Comparison of ENCODE assay signal across 8 mouse cellular contexts in the genomic region with DNA sequence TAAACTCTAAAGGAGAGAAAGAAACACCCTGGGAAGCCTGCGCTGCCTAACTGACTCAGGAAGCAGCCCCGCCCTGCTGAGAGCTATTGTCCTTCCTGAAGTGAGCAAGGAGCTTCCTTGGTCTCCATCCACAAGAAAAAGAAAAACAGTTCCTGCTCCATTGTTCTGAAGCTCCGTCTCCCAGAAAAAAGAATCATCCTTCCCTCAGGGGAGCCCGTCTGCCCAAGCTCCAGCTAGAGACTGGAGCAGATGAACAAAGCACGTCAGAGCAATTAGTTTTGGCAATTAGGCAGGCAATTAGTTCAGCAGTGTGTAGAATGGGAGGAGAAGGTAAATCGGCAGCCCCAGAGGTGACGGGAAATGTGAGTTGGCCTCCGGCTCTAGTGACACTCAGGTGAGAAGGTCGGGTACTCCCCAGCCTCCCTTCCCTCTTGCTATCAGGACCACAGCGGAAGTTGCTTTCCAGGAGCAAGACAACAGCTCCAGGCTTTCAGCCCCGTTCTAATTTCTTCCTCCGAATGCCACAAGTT. TPM values are rescaled to one million over a fixed set of nuclear protein-coding genes. Genes with fewer than 3 reads are reported as not detected.
DNase-seq lines count a peak whose midpoint lies in the region; ATAC-seq and TF ChIP-seq lines count a peak whose summit lies in the region.

No protein-coding gene starts in this region.

- H3K4me2 ChIP-seq in lung, embryonic 15.5 days: peak overlapping the region; percentile 56
- peak overlapping the region; percentile 45 for H3K4me2 ChIP-seq in stomach, embryonic 14.5 days (replicated peaks; ENCODE audit: low read depth, low read length)

- peak; percentile 16; the same call in 1 of the 2 replicates for ATAC-seq in lung, embryonic 15.5 days (ENCODE audit: borderline replicate concordance, extremely low read depth, low FRiP score, low TSS enrichment)
- ATAC-seq in stomach, embryonic 14.5 days (ENCODE audit: insufficient number of reproducible peaks, insufficient read depth, low FRiP score, low read depth): no peak
- ATAC-seq in monocyte, adult 5-6 weeks (replicated peaks; ENCODE audit: insufficient number of reproducible peaks, low FRiP score, low TSS enrichment, poor library complexity, severe bottlenecking): no peak

- 13% methylated on average over 12 of the region's 12 CpGs for WGBS in heart, adult 2 months
- 8% methylated on average over 12 of the region's 12 CpGs for WGBS in kidney, adult 2 months
- WGBS in lung, embryonic 15.5 days: 8% methylated on average over 12 of the region's 12 CpGs
- WGBS in stomach, embryonic 14.5 days: 8% methylated on average over 12 of the region's 12 CpGs

- H3K27me3 ChIP-seq in MEL (ENCODE audit: control insufficient read depth in 1 of 2, insufficient read depth in 2 of 2, low read length in 2 of 2): no peaks in the 10 kb centered on the region
- no peaks in the 10 kb centered on the region for H3K27me3 ChIP-seq in heart, adult 2 months (ENCODE audit: control insufficient read depth, insufficient read depth, low read length)
- no peaks in the 10 kb centered on the region for H3K27me3 ChIP-seq in kidney, adult 2 months (replicated peaks; ENCODE audit: control insufficient read depth, insufficient read depth, low read length)
- H3K27me3 ChIP-seq in lung, embryonic 15.5 days: no peaks in the 10 kb centered on the region
- H3K27me3 ChIP-seq in stomach, embryonic 14.5 days (ENCODE audit: control insufficient read depth, insufficient read depth, low read length): no peaks in the 10 kb centered on the region

- DNase-seq in CD4-positive helper T cell, adult 2 months (ENCODE audit: low read depth, low spot score): peak; percentile 32
- peak; percentile 52 for DNase-seq in MEL (ENCODE audit: low read depth, low spot score)
- DNase-seq in heart, adult 2 months: peak; percentile 32 to 45
- DNase-seq in kidney, adult 2 months: peak; percentile 55
- no peak for DNase-seq in adrenal gland, postnatal 25 days

- H3K79me2 ChIP-seq in MEL (ENCODE audit: control insufficient read depth, insufficient read depth, low read length, poor library complexity): no peaks in the 10 kb centered on the region; the same call in 1 of the 2 replicates
- no peaks in the 10 kb centered on the region for H3K79me2 ChIP-seq in heart, adult 2 months (replicated peaks; ENCODE audit: control insufficient read depth, insufficient read depth, low read length)

- intact Hi-C loops in heart, adult 2 months (cut with DNase I): loop anchor here (5.0 kb wide), 3 partner anchors 53 to 107 kb away; a partner anchor contains a TSS

- H3K4me3 ChIP-seq in MEL (ENCODE audit: control insufficient read depth in 1 of 2, insufficient read depth in 1 of 2, low read depth in 2 of 2, low read length in 2 of 2): peak overlapping the region; percentile 34 to 52
- peak overlapping the region; percentile 29; the same call in 1 of the 2 replicates for H3K4me3 ChIP-seq in heart, adult 2 months
- H3K4me3 ChIP-seq in kidney, adult 2 months (ENCODE audit: insufficient read depth, low read depth, low read length): peak overlapping the region; percentile 31; the same call in 1 of the 2 replicates
- H3K4me3 ChIP-seq in lung, embryonic 15.5 days: peak overlapping the region; percentile 20
- H3K4me3 ChIP-seq in stomach, embryonic 14.5 days (ENCODE audit: low read depth, low read length): peak overlapping the region; percentile 12; the same call in 1 of the 2 replicates

- H3K27ac ChIP-seq in MEL (ENCODE audit: control insufficient read depth, low read depth, low read length): peak overlapping the region; percentile 48
- H3K27ac ChIP-seq in heart, adult 2 months: peak overlapping the region; percentile 52
- H3K27ac ChIP-seq in kidney, adult 2 months (ENCODE audit: insufficient read depth, low read depth, low read length): peak overlapping the region; percentile 53; the same call in 1 of the 2 replicates
- no peak overlapping the region for H3K27ac ChIP-seq in lung, embryonic 15.5 days
- no peak overlapping the region for H3K27ac ChIP-seq in stomach, embryonic 14.5 days (ENCODE audit: low read length)

- TF ChIP-seq CTCF in MEL (IDR thresholded peaks at IDR 0.05 in 2 of 3, conservative IDR thresholded peaks at IDR 0.05 in 1 of 3; ENCODE audit: control insufficient read depth in 1 of 3, insufficient read depth in 1 of 3, low read depth in 2 of 3, low read length in 3 of 3, poor library complexity in 1 of 3, severe bottlenecking in 1 of 3): no peak
- no peak for TF ChIP-seq CTCF in heart, adult 2 months (IDR thresholded peaks at IDR 0.05)
- TF ChIP-seq CTCF in kidney, adult 2 months (conservative IDR thresholded peaks at IDR 0.05; ENCODE audit: insufficient read depth, insufficient read length, low read depth, low read length): no peak

- peaks cover 15 to 46% of the 10 kb centered on the region in 2 experiments for H3K4me1 ChIP-seq in MEL (ENCODE audit: control insufficient read depth in 1 of 2, insufficient read depth in 2 of 2, low read length in 2 of 2)
- H3K4me1 ChIP-seq in heart, adult 2 months (ENCODE audit: control insufficient read depth, insufficient read depth, low read length): peaks cover 4% of the 10 kb centered on the region
- no peaks in the 10 kb centered on the region for H3K4me1 ChIP-seq in kidney, adult 2 months (ENCODE audit: control insufficient read depth, insufficient read depth, low read length)
- H3K4me1 ChIP-seq in lung, embryonic 15.5 days: peaks cover 27% of the 10 kb centered on the region
- no peaks in the 10 kb centered on the region for H3K4me1 ChIP-seq in stomach, embryonic 14.5 days (ENCODE audit: control insufficient read depth, insufficient read depth, low read length)

- no peaks in the 10 kb centered on the region for H3K9me3 ChIP-seq in MEL (replicated peaks; ENCODE audit: insufficient read depth, low read length)
- no peaks in the 10 kb centered on the region for H3K9me3 ChIP-seq in lung, embryonic 15.5 days
- H3K9me3 ChIP-seq in stomach, embryonic 14.5 days (ENCODE audit: control insufficient read depth, low read depth, low read length): no peaks in the 10 kb centered on the region

- TF ChIP-seq RAD21 in MEL (IDR thresholded peaks at IDR 0.05; ENCODE audit: low read depth, low read length): no peak

- peak overlapping the region; percentile 61 for H3K9ac ChIP-seq in MEL (ENCODE audit: control insufficient read depth, low read depth, low read length, poor library complexity, severe bottlenecking)
- H3K9ac ChIP-seq in heart, adult 2 months (ENCODE audit: low read depth, low read length): no peak overlapping the region
- 0 out of 2 replicates have a peak overlapping the region, but pooled peaks have one; percentile 2 for H3K9ac ChIP-seq in lung, embryonic 15.5 days
- H3K9ac ChIP-seq in stomach, embryonic 14.5 days (replicated peaks; ENCODE audit: low read depth, low read length): no peak overlapping the region

- TF ChIP-seq EP300 in MEL (IDR thresholded peaks at IDR 0.05; ENCODE audit: low read depth in 1 of 2, low read length in 2 of 2): peak in 1 of 2 experiments; percentile 40; a peak in 1 of 4 replicates
- TF ChIP-seq EP300 in heart, adult 2 months (IDR thresholded peaks at IDR 0.05; ENCODE audit: insufficient read depth, low read depth, low read length): no peak

- TF ChIP-seq POLR2A in MEL (IDR thresholded peaks at IDR 0.05; ENCODE audit: control insufficient read depth in 1 of 2, insufficient read depth in 1 of 2, low read depth in 1 of 2, low read length in 2 of 2, poor library complexity in 1 of 2): no peak
- no peak for TF ChIP-seq POLR2A in heart, adult 2 months (IDR thresholded peaks at IDR 0.05; ENCODE audit: insufficient read depth, low read depth, low read length)
- TF ChIP-seq POLR2A in kidney, adult 2 months (IDR thresholded peaks at IDR 0.05; ENCODE audit: low read depth, low read length): no peak

- H3K36me3 ChIP-seq in MEL (ENCODE audit: control insufficient read depth in 1 of 2, insufficient read depth in 2 of 2, low read length in 2 of 2): peaks cover 0 to 52% of the 10 kb centered on the region in 2 experiments; a peak in 2 of 4 replicates
- 0 out of 2 replicates have a peak, but pooled peaks cover 2% of the 10 kb centered on the region for H3K36me3 ChIP-seq in heart, adult 2 months (ENCODE audit: control insufficient read depth, insufficient read depth, low read length)
- H3K36me3 ChIP-seq in kidney, adult 2 months (ENCODE audit: control insufficient read depth, insufficient read depth, low read length): no peaks in the 10 kb centered on the region
- H3K36me3 ChIP-seq in lung, embryonic 15.5 days: no peaks in the 10 kb centered on the region
- no peaks in the 10 kb centered on the region for H3K36me3 ChIP-seq in stomach, embryonic 14.5 days (ENCODE audit: control insufficient read depth, insufficient read depth, low read length)

TF ChIP-seq in MEL, 35 proteins besides CTCF, POLR2A, EP300 and RAD21 (continues in another document):
- TF ChIP-seq TAL1 (IDR thresholded peaks at IDR 0.05; ENCODE audit: low read length): no peak
- no peak for TF ChIP-seq USF2 (IDR thresholded peaks at IDR 0.05; ENCODE audit: borderline replicate concordance in 1 of 2, insufficient read depth in 1 of 2, low read depth in 1 of 2, low read length in 2 of 2)
- no peak for TF ChIP-seq ZMIZ1 (IDR thresholded peaks at IDR 0.05; ENCODE audit: low read depth, low read length)
- no peak for TF ChIP-seq ZNF384 (IDR thresholded peaks at IDR 0.05; ENCODE audit: low read depth, low read length)
- TF ChIP-seq E2F4 (IDR thresholded peaks at IDR 0.05; ENCODE audit: borderline replicate concordance, low read depth, low read length): no peak
- no peak for TF ChIP-seq CHD1 (IDR thresholded peaks at IDR 0.05; ENCODE audit: low read depth, low read length)
- TF ChIP-seq SIN3A (IDR thresholded peaks at IDR 0.05; ENCODE audit: low read length): 0 out of 2 replicates have a peak, but pooled peaks have one; percentile 29
- no peak for TF ChIP-seq TBP (IDR thresholded peaks at IDR 0.05; ENCODE audit: low read depth, low read length)
- no peak for TF ChIP-seq HCFC1 (IDR thresholded peaks at IDR 0.05; ENCODE audit: low read depth, low read length)
- peak; percentile 6; the same call in 1 of the 2 replicates for TF ChIP-seq ELF1 (IDR thresholded peaks at IDR 0.05; ENCODE audit: low read depth, low read length)
- TF ChIP-seq MAZ (IDR thresholded peaks at IDR 0.05; ENCODE audit: low read depth, low read length): peak; percentile 67; the same call in 1 of the 2 replicates

RNA-seq across cellular contexts. Expression of a gene that starts 3.7 kb away (rescaled TPM):
- 57.5 and 86.6 TPM in 2 replicates for total RNA-seq in MEL (2012; rRNA removed)
- 10 to 100 TPM; 45.9 to 51.7 TPM for polyA plus RNA-seq in MEL (2012; ENCODE audit: insufficient read depth in 1 of 2, insufficient read length in 2 of 2, low read depth in 1 of 2, low replicate concordance in 2 of 2, missing spikeins in 1 of 2)
- 10 to 100 TPM; 76.5 to 87.1 TPM for total RNA-seq in heart, adult 2 months (2021)
- 30.9 and 49.3 TPM in 2 replicates for polyA plus RNA-seq in heart, adult 2 months (2012; rRNA removed)
- 28.8 and 36.5 TPM in 2 replicates for polyA plus RNA-seq in kidney, adult 2 months (2012; rRNA removed)
- 108 and 123 TPM in 2 replicates for polyA plus RNA-seq in lung, embryonic 15.5 days (2015; fragmentation: Nextera tagmentation; extraction: Ambion mirVana)
- polyA plus RNA-seq in stomach, embryonic 14.5 days (2014; fragmentation: Nextera tagmentation; extraction: Ambion mirVana): 66.8 and 79.1 TPM in 2 replicates
- 293 to 337 TPM (median 305 TPM) in 3 replicates for total RNA-seq in monocyte, adult 5-6 weeks (2017)
- total RNA-seq in adrenal gland, postnatal 25 days (2021): 175 and 220 TPM in 2 replicates

Comparison
In these comparisons a context has a peak if more than half of its experiments do, and no peak if none do; other contexts are left out.
1. H3K27ac ChIP-seq: peak in MEL (single experiment), heart, adult 2 months (single experiment) and kidney, adult 2 months (single experiment); none in lung, embryonic 15.5 days (single experiment) and stomach, embryonic 14.5 days (single experiment).
2. H3K9ac ChIP-seq: peak in MEL (single experiment) and lung, embryonic 15.5 days (single experiment); none in heart, adult 2 months (single experiment) and stomach, embryonic 14.5 days (single experiment).
3. Peak in every context shown above with its lines, with median percentiles within 50 percentile points of each other: H3K4me3 ChIP-seq.